Mouse (Mus musculus) cerebellum, postnatal 14 days (tissue): Measurements from ENCODE around the gene Rhd.

Experiments
- DNase-seq, 2 experiments: peaks; one replicate each; pipeline ENCODE4 v3.0.0; 2021; ENCODE audit warnings: mixed read lengths in 2 of 2

Rhd gene

DNA sequence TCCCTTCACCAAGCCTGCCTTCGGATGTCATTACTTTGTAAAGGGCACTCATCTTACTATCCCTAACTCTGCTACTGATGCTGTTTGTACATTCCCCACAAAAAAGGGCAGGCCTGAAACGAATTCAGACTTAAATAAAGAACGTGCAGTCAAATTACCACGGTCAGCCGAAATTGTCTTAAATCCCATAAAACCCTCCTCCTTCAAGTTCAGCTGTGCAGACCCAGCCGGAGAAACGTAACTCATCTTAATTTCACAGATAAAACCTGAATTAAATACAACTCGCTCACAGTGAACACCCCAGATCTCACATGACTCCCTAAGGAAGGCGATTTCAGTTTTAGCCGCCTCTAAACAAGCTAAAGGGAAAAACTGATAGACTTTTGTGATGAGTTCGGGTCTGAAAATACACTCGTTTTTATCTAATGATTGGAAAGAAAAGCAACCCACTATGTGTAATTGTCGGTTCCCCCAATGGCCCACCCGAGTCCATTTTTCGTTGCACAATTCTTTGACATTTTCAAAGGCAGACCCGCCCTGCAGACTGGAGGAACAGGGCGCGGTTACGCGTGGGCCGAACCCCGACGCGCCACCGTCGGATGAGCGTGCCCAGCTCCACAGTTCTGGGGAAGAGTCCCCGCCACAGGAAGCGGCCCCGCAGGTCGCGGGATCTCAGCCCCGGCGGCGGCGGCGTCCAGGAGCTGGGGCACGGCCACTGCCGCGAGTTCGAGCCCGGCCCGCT lies 50.0 kb downstream of the Rhd start:
- DNase-seq: no peak

DNA sequence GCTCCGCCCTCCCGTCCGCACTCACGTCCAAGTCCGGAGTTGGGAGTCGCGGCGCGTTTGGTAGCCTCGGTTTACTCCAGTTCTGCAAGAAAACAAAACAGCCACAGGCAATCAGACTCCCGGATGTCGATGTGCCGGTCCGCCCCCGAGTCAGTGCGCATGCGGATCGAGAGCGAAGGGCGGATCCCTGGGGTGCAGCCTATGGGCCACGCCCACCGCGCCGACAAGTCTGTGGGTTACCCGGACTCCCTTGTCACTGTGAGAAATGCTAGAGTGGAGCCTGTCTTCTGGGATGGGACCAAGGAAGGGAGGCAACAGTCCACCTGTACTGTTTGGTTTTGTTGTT lies 50.5 kb downstream of the Rhd start, which contains the start of gene Tmem50a:
Gene Tmem50a, minus strand, starts transcription at position 161 of the 346 bp plus-strand sequence.
- DNase-seq: peak; percentile 90 to 92

DNA sequence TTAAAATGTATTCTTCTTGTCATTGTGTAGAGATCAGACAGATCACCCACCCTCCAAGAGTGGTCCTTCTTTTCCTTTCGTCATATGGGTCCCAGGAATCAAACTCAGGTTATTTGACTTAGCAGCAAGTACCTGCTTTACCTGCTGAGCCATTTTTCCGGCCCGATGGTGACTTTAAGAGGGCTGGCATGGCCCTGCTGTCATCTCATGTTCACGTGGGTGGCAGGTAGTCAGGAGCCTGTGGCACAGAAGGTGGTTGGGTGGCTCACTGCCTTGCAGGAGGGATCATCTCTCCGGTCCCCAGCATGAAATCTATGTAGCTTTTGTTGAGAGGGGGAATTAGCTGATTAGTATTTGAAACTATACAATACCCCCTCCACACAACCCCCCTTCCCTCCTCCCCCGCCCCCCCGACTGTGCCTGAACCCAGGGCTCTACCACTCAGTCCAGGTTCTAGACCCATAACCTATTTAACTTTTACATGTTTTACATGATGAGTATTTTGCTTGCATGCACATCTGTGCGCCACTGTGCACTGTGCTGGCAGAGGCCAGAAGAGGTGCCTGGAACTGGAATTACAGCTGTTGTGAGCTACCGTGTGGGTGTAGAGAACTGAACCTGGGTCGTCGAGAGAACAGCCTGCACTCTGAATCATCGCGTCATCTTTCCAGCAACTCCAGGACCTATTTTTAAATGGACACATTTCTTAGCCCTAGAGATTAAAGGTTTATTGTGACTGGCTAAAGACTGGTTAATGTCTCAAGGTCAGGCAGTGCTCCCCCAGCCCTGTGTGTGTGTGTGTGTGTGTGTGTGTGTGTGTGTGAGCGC lies 51.1 kb downstream of the Rhd start:
- DNase-seq: peak in 1 of 2 experiments; percentile 47

DNA sequence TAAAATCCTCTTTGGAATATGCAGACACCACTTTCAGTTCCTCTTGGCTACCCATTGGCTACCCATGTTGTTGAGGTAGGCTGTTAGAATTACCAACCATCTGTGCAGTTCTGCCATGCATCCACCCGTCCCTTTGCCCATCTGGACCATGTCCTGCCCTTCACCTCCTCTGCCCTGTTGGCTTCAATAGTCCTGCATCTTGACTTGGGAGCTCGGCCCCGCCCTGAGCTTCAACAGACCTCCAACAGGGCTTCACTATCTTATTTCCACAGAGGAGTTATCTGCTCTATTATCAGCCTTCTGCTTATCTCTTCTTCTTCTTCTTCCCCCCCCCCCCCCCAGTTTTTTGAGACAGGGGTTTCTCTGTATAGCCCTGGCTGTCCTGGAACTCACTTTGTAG lies 52.9 kb downstream of the Rhd start:
- no peak for DNase-seq

DNA sequence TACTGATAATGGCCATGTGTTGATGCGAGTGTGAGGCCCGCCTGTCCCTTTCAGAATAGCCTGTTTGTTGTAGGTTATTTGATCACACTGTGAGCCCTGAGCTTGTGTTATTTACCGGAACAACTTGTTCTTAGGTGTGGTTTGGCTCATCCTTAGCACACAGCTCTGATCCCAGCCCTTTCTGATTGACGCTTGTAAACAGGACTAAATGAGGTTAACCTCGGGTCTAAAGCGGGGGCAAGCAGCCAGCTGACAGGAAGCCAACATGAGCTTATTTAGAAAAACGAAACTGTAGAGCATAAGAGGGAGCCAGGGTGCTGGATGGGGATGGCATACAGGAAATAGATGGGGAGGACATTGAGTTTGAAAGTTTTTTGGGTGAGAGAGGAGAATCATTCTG lies 54.0 kb downstream of the Rhd start:
- peak in 1 of 2 experiments; percentile 52 for DNase-seq

DNA sequence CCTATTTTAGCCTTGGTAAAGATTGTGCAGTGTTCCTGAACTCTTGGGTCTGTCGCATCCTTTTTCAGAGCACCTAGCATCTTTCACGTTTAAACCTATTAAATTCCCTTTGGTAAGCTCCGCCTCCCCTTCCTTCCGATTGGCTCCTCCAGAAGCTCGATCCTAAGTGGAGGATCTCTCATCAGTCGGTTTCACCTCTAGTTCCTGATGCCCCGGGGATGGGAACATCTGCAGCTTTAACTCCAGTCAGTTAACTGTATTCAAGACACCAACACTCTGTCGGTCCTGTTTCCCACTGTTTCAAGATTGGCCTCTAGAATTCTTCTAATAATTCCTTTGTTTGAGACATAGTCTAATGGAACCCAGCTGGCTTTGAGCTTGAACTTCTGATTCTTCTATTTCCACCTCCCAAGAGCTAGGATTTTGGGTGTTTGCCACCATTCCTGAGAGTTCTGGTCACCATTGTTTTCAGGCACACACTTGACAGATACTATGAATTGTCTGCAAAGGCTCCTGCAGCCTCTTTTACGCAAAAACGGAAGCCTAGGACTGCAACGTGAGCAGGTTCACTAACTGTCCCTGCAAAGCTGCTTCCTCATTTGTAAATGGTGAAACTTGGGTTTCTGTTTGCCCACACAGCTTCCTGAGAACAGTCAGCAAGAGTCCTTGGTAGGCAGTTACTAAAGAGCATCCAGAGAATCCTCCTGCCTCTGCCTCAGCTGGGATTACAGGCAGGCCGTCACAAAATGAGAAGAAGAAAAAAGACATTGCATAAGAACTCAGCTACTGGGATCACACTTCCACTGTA lies 55.6 kb downstream of the Rhd start:
- DNase-seq: no peak

DNA sequence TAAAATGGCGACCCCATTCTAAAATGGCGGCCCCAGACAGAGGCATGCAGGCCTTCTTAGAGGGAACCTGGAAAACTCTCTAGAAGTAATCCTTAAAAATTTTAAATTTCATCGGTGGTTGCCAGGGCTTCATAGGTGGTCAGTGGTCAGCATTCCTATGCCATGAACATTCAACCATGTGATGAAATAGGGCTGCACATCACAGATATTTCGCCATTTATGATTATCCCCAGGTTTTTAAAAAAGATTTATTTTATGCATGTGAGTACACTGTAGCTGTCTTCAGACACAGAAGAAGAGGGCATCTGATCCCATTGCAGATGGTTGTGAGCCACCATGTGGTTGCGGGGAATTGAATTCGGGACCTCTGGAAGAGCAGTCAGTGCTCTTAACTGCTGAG lies 56.3 kb downstream of the Rhd start:
- no peak for DNase-seq

DNA sequence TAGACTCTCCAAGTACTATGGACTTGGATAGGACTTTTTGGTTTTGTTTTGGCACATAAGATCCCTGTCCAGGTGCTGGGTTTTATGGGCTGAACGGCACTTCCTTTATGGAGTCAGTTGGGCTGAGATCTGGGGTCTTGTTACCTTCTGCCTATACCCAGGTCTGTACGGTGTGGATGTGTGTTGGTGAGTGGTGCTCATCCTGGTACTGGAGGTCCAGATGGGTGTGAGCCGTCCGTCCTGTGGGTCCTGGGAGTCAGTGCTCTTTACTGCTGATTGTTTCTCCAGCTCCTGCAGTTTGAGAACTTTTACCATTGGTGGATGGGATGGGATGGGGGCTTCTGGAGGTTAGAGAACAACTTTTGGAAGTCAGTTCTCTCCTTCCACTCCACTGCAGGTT lies 57.4 kb downstream of the Rhd start:
- no peak for DNase-seq

DNA sequence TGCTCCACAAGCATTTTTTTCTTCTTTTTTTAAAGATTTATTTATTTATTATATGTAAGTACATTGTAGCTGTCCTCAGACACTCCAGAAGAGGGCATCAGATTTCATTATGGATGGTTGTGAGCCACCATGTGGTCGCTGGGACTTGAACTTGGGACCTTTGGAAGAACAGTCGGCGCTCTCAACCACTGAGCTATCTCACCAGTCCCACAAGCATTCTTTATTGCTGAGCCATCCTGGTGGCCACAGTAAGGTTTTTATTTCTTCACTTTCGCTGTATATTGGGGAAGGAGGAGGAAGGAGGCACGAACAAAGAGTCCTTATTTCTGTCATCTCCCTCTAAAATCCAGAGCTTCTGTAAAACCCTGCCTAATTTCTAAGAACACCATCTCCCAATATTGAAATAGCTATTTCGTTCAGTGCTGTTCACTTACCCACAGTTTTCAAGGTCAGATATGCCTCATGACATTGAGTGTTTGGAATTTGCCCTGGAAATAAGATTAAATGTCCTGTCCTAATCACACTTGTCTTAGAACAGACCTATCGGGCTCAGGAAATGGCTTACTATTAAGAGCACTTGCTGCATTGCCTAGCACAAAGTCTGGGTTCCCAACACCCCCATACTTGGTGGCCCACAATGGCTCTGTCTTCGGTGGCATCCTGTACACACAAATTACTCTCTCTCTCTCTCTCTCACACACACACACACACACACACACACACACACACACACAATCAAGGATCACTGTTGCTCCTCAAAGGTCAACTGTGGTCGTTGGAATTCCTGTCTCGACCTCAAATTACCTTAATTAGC lies 58.0 kb downstream of the Rhd start:
- DNase-seq: no peak

DNA sequence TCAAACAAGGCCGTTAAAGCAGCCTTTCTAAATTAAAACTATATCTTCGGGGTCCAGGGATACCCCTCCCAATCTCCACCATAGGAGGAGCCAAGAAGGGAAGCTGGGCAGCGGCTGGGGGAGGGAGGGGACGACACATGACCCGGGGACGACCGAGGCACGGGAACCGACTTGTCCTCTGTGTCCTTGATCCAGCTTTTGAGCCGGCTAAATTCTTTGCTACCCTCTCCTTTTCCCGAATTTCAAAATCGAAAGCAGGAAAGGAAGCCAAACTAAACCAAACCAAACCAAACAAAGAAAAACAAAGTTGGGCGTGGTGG lies 58.5 kb downstream of the Rhd start:
- DNase-seq: peak; percentile 78 to 82

DNA sequence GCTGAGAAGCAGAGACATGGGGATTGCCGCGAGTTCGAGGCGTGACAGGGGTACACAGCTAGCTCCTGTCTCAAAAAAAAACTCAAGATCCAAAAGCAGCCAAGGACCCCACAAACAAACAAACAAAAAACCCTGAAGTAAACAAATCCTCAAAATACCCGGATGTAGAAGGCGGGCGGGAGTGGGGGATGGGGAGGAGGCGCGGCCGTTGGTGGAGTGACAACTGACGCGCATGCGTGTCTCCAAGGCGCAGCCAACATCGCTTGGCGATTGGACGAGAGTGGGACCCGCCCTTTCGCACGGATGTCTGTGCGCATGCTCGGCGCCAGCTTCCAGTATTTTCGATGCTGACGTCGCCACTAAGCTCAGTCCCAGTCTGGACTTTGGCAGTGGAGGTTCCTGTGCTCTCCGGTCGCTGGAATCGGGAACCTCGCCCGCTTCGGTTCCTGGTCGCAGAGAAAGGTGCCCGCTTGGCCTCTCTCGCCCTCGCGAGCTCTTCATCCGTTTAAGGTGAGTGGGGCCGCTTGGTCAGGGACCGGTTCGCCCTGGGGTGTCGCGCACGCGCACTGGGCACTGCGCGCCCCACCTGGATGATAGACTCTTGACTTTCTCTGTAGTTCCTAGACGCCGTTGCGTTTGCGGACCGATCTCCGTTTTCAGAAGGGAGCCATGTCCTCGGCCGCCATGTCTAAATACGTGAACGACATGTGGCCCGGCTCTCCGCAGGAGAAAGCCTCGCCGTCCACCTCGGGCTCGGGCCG lies 59.1 kb downstream of the Rhd start, which contains the start of gene Rsrp1:
Gene Rsrp1, plus strand, starts transcription at position 335 of the 761 bp plus-strand sequence.
- DNase-seq: peak; percentile 99

DNA sequence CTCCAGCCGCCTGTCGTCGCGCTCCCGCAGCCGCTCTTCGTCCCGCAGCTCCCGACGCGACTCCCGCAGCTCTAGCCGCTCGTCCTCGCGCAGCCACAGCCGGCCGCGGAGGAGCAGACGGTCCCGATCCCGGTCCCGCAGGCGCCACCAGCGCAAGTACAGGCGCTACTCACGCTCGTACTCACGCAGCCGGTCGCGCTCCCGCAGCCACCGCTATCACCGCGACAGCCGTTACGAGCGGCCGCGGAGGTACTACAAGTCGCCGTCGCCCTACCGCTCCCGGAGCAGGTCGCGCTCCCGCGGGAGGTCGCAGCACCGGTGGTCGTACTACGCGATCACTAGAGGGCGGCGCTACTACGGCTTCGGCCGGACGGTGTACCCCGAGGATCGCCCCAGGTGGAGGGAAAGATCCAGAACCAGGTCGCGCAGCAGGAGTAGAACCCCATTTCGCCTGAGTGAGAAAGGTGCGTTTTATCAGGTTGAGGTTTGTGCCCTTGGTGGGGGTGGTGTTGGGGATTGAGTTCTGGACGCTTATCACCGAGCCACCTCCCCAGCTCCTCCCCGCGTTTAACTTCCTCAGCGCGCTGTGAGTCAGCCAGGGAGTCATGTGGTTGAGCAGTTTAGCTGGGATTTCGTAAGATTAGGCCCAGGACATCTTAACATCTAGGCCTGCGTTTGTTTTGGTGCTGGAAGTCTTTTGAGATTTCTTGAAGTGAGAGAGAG lies 59.8 kb downstream of the Rhd start:
- DNase-seq: peak; percentile 54 to 67

DNA sequence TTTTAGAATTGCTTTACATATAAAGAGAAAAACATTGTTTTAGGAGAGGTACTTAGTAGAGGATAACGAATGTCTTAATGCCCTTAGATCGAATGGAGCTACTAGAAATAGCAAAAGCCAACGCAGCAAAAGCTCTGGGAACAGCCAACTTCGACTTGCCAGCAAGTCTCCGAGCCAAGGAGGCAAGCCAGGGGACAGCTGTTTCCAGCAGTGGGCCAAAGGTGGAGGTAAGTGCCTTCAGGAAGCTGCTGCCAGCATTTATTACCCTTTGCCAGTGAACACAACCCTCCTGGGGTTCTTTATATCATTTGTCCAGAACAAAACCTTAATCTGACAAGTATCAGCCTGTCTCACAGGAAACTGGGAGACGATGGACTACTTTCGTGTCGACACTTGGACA lies 60.9 kb downstream of the Rhd start:
- no peak for DNase-seq

DNA sequence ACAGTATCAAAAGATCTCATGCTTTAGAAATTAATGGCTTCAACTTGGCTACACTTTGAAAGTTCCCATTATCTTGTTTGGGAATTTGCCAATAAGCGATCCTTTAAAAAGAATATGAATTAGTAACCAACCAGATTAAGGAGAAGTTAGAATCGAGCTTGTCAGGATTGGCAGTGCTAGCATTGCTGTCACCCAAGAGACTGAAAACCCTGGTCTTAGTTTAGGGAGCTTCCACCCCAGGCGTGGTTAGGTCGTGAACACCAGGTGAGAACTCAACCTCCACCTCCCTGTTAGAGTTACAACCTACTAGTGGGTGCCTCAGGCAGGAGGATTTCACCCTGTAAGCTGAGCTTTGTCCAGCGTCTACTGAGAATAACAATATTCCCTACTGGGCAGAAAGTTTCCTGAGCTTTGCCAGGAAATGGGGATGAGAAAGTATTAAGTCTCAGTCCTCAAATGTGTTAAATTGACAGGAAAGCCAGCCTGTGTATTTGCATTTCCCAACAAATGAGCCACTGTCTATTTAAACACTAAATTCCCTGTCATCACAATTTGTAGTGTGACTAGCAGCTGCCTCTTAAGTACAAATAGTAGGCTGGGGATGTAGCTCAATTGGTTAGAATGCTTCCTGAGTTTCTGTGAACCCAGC lies 63.6 kb downstream of the Rhd start:
- no peak for DNase-seq

DNA sequence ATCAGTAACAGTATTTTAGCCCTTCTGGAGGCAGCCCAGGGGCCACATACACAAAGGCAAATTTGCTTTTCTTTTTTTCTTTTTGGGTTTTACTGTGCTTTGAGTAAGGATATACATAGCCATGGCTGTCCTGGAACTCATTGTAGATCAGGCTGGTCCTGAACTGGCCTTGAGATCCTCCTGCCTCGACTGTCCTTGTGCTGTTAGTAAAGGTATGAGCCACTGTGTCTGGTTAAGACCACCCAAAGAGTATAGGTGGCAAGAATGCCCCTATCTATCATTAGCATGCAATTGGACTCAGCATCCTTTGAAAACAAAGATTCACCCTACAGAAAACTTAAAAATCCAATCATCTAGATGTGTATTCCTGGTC lies 64.1 kb downstream of the Rhd start:
- DNase-seq: no peak

DNA sequence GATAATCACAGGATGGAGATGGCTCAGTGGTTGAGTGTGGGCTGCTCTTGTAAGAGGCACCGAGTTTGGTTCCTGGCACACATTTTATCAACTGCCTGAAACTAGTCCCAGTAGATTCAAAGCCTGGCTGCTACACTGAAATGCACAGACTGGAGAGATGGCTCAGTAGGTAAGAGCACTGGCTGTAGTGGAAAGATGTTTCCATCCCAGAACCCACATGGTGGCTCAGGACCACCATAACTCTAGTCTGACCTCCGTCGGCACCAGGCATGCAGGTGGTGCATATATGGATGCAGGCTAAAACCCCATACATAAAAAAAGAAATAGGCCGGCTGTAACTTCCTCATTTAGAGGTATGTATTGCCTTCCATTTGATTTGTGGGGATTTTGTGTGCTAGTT lies 65.2 kb downstream of the Rhd start:
- no peak for DNase-seq

DNA sequence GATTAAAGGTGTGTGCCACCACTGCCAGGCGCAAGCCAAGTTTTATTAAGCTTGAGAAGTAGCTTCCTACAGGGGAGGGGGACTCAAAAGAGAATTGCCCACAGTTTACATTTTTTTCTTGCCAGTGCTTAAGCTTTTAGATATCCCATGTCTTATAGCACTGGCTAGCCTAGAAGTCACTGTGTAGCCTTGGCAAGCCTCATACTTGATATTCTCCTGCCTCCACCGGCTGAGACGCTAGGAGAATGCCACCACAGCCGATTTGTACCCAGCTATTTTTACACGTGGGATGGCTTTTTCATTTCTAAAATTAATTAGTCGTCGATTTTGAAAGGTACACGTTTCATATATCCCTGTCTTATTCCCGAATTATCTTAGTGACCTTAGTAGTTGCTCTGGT lies 65.9 kb downstream of the Rhd start:
- DNase-seq: no peak

DNA sequence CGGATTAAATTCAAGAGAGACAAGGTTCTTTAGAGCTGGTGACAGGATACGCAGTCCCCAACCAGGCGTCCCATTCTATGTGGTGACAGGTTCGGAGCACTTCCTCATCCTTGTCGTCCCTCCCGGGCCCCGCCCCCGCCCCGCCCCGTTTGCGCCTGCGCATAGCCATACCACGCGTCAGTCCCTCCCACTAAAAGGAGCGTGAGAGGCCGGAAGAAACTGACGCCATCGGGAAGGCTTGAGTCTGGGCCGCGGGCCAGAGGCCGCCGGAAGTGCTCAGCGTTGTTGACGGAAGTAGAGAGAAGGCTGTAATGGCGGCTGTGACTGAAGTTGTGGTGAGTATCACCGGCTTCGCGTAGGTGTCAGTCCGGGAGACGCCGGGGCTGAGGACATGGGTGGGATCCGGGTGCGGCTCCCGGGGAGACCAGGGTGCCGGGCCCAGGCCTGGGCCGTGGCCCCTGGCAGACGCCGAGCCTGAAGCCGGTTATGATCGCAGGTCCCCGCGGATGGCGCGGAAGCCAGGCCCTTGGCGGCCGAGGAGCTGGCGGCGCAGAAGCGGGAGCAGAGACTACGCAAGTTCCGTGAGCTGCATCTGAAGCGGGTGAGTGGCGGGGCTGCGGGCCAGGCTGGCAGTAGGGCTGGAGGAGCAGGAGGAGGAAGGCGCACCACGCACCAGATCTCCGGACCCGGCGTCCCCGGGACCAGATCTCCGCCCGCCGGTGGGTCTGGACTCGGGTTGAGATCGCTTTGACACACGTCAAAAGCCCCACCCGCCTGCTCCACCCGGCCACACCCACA lies 66.5 kb downstream of the Rhd start, which contains the start of gene Syf2:
Gene Syf2, plus strand, starts transcription at position 215 of the 798 bp plus-strand sequence.
- DNase-seq: peak; percentile 97 to 98
